Mouse (Mus musculus): ENCODE results near the gene Acta2.
A peak's percentile ranks its signal among the peaks of the same experiment; 100 is the strongest.

Acta2 gene

GRCm38 (mm10) chr19:34254880-34255681 is at the start of gene Acta2:
TSS of gene Acta2 (minus strand) at chr19:34255590.
- DNase-seq: no peak

- no peak for DNase-seq
Observed at GRCm38 (mm10) chr19:34304917-34305316, 49.5 kb upstream of the Acta2 start.

GRCm38 (mm10) chr19:34300430-34300829 is 45.0 kb upstream of the Acta2 start:
- no peak for DNase-seq

GRCm38 (mm10) chr19:34299229-34299628 is 43.8 kb upstream of the Acta2 start:
- DNase-seq: no peak

- no peak for DNase-seq
Observed at GRCm38 (mm10) chr19:34298531-34298930, 43.1 kb upstream of the Acta2 start.

- no peak for DNase-seq
Observed at GRCm38 (mm10) chr19:34295442-34295841, 40.1 kb upstream of the Acta2 start.

GRCm38 (mm10) chr19:34293376-34293947 is 38.1 kb upstream of the Acta2 start:
- DNase-seq: no peak

- no peak for DNase-seq
Observed at GRCm38 (mm10) chr19:34292701-34293100, 37.3 kb upstream of the Acta2 start.

- DNase-seq: no peak
Observed at GRCm38 (mm10) chr19:34291956-34292355, 36.6 kb upstream of the Acta2 start.

- no peak for DNase-seq
Observed at GRCm38 (mm10) chr19:34291379-34291778, 36.0 kb upstream of the Acta2 start.

GRCm38 (mm10) chr19:34290872-34291341 is 35.5 kb upstream of the Acta2 start:
- DNase-seq: peak; percentile 18

GRCm38 (mm10) chr19:34289948-34290789 is 34.8 kb upstream of the Acta2 start, which contains the start of gene Fas:
TSS of gene Fas (plus strand) at chr19:34290666.
- DNase-seq: peak; percentile 83

- no peak for DNase-seq
Observed at GRCm38 (mm10) chr19:34288696-34289095, 33.3 kb upstream of the Acta2 start.

GRCm38 (mm10) chr19:34287656-34288415 is 32.4 kb upstream of the Acta2 start:
- DNase-seq: no peak

- DNase-seq: no peak
Observed at GRCm38 (mm10) chr19:34287221-34287620, 31.8 kb upstream of the Acta2 start.

- no peak for DNase-seq
Observed at GRCm38 (mm10) chr19:34284826-34285225, 29.4 kb upstream of the Acta2 start.

GRCm38 (mm10) chr19:34284383-34284782 is 29.0 kb upstream of the Acta2 start:
- no peak for DNase-seq

- DNase-seq: no peak
Observed at GRCm38 (mm10) chr19:34283614-34284013, 28.2 kb upstream of the Acta2 start.

GRCm38 (mm10) chr19:34278078-34278477 is 22.7 kb upstream of the Acta2 start:
- DNase-seq: no peak

GRCm38 (mm10) chr19:34273073-34273472 is 17.7 kb upstream of the Acta2 start:
- no peak for DNase-seq

GRCm38 (mm10) chr19:34270824-34271464 is 15.6 kb upstream of the Acta2 start:
- no peak for DNase-seq

- no peak for DNase-seq
Observed at GRCm38 (mm10) chr19:34270106-34270726, 14.8 kb upstream of the Acta2 start.
